Mouse (Mus musculus) midbrain, embryonic 10.5 days (tissue): ENCODE measurements around the gene Ctps2. TPM values are rescaled to one million over a fixed set of nuclear protein-coding genes. Genes with fewer than 3 reads are reported as not detected.

Experiments used
- DNase-seq: peaks from one replicate; pipeline ENCODE4 v3.0.0-alpha.2; 2017; ENCODE audit warnings: low spot score
- H3K27ac ChIP-seq: fragments of 300-500 bp; sonication (generic); replicated peaks from 2 replicates; pipeline ENCODE4 v1.5.1; 2016; ENCODE audit warnings: mild to moderate bottlenecking
- H3K27me3 ChIP-seq: fragments of 300-500 bp; sonication (generic); 2 replicates; pipeline ENCODE4 v1.6.1; 2016; ENCODE audit warnings: low read depth, mild to moderate bottlenecking; ENCODE audit not compliant: poor library complexity, severe bottlenecking
- H3K36me3 ChIP-seq: fragments of 300-500 bp; sonication (generic); 2 replicates; pipeline ENCODE4 v1.6.1; 2016; ENCODE audit warnings: mild to moderate bottlenecking, moderate library complexity
- H3K4me1 ChIP-seq: fragments of 300-500 bp; sonication (generic); 2 replicates; pipeline ENCODE4 v1.6.1; 2016
- H3K4me3 ChIP-seq: fragments of 300-500 bp; sonication (generic); 2 replicates; pipeline ENCODE4 v1.5.1; 2016; ENCODE audit warnings: mild to moderate bottlenecking, moderate library complexity
- H3K9me3 ChIP-seq: fragments of 300-500 bp; sonication (generic); replicated peaks from 2 replicates; pipeline ENCODE4 v1.6.1; 2016; ENCODE audit warnings: mild to moderate bottlenecking
- WGBS: fragments of 180-500 bp; shearing (Covaris S2); methylation state at CpG from one replicate; pipeline ENCODE4 v1.1.7; 2016; 5-methylcytosine and 5-hydroxymethylcytosine counted together
- microRNA counts: library from miRNA; unstranded; fragments of <30 nt; microRNA quantifications from one replicate; lab custom pipeline; 2017
- microRNA-seq: library from miRNA; unstranded; fragments of <30 nt; microRNA quantifications from one replicate; pipeline ENCODE4, GENCODE M21; 2017
- polyA plus RNA-seq: library from polyadenylated mRNA; unstranded; fragments of >200 nt; fragmentation: Nextera tagmentation; extraction: Ambion mirVana; gene quantifications from 2 replicates; pipeline ENCODE4 v1.2.1, GENCODE M21; 2016

The Ctps2 gene
- polyA plus RNA-seq, 1 experiment from 2014 or later: 55.8 TPM

DNA sequence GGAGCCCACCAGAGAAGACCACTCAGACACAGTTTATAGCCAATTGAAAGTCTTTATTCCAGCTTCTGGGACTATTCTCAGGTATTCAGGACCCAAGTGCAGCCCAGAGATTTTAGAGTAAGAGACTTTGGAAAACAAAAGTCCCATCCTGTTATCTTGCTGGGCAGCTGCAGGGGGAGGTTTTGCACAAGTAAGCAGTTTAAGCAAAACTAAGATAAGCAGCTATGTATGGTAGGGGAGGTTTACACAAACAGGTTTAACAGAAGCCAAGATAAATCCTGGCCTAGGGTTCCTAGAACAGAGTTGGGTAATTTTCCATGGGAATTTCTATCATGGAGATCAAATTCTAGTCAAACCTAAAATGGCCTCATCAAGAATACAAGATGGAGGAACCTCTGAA, 126.8 kb downstream of the Ctps2 start:
- Histone ChIP-seq H3K27ac (no peak overlapping the region), H3K4me1 (no peaks in the 10 kb centered on the region), H3K4me3 (no peak overlapping the region), H3K36me3 (0 out of 2 replicates have a peak, but pooled peaks cover 6% of the 10 kb centered on the region), H3K9me3 (no peaks in the 10 kb centered on the region), H3K27me3 (peaks cover 94% of the 10 kb centered on the region)
- no peak for DNase-seq

DNA sequence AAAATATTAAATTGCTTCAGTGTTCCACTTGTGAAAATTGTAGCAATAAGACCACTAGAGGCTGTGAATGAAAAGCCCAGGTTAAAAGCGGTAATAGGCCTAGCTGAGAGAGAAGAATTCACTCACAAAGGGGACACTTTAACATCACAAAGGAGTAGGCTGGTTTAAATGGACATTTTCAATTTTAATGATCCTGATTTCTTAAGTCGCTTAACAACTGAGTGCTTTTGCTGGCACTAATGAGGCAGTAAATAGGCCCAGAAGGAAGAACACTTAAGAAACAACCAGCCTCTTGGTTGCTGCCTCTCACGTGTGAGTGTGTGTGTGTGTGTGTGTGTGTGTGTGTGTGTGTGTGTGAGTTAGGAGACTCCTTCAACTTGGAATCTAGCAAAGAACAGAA, 137.7 kb downstream of the Ctps2 start:
- Histone ChIP-seq H3K27ac (no peak overlapping the region), H3K27me3 (peaks cover 98% of the 10 kb centered on the region), H3K9me3 (no peaks in the 10 kb centered on the region), H3K36me3 (no peaks in the 10 kb centered on the region), H3K4me3 (no peak overlapping the region), H3K4me1 (no peaks in the 10 kb centered on the region)
- 64% methylated on average over 3 of the region's 3 CpGs for WGBS
- no peak for DNase-seq

DNA sequence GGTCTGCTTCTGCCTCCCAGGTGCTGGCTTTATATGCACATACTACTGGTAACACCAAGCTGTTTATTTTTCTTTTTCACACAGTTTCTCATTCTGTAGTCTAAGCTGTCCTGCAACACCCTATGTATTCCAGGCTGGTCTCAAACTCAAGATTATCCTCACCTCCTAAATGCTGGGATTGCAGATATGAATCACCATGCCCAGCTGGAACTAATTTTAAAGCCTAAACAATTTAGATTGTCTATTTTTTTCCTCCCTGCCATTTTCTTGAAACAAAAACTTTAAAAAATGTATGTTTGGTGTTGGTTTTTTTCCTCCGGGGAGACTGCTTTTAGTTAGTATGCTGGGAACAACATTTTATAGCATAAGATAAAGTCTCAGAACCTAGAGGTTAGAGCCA, 141.7 kb downstream of the Ctps2 start:
- DNase-seq: no peak
- H3K36me3 ChIP-seq: no peaks in the 10 kb centered on the region
- no peaks in the 10 kb centered on the region for H3K4me1 ChIP-seq
- H3K27me3 ChIP-seq: peaks cover 99% of the 10 kb centered on the region
- H3K9me3 ChIP-seq: no peaks in the 10 kb centered on the region
- H3K27ac ChIP-seq: no peak overlapping the region
- 85% methylated on average over 1 of the region's 1 CpGs for WGBS
- no peak overlapping the region for H3K4me3 ChIP-seq

DNA sequence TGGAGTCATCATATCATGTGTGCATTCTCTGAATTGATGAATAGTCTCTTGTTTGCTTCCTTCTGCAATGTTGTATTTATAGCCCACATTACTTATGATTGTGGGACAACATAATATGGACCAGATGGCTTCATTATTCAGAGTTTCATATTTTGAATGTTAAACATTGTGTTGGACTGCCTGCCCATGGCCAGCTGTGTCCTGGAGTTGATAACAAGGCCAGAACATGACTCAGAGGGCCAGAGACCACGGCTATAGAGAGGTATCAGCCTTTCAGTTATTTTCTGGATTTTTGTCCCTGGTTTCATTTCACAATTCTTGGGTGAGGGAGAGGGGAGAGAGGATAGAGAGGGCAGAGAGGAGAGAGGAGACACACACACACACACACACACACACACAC, 162.9 kb downstream of the Ctps2 start:
- Histone ChIP-seq H3K9me3 (no peaks in the 10 kb centered on the region), H3K4me1 (no peaks in the 10 kb centered on the region)
- WGBS: 72% methylated on average over 1 of the region's 1 CpGs

More for the DNA sequence above, 162.9 kb downstream of the Ctps2 start:
- H3K4me3 ChIP-seq: no peak overlapping the region
- DNase-seq: no peak
- H3K27ac ChIP-seq: no peak overlapping the region
- H3K36me3 ChIP-seq: no peaks in the 10 kb centered on the region
- peaks cover 56% of the 10 kb centered on the region for H3K27me3 ChIP-seq

MicroRNAs within 50 kb of the gene (microRNA counts, 519-probe panel; counts per million panel counts)
- not detected for microRNA mmu-miR-3473 (lab: Ali Mortazavi, UCI)

Small RNA genes within 50 kb of the gene (microRNA-seq; reads per million reads assigned to microRNA genes)
- not detected for gene Mir3473a

Other genes starting within 250 kb of the Ctps2 start
- gene Rbbp7, start 140.8 kb upstream of the Ctps2 start, polyA plus RNA-seq: 384 and 412 TPM in 2 replicates
- 14.5 and 14.6 TPM in 2 replicates for gene Txlng, start 71.8 kb upstream of the Ctps2 start, polyA plus RNA-seq
- gene Syap1, start 12.8 kb upstream of the Ctps2 start, polyA plus RNA-seq: 25.7 and 25.8 TPM in 2 replicates
- not detected in 2 replicates for gene S100g, start 63.4 kb downstream of the Ctps2 start, polyA plus RNA-seq